Mouse (Mus musculus): ENCODE results near the gene Hsd17b11.

DNA sequence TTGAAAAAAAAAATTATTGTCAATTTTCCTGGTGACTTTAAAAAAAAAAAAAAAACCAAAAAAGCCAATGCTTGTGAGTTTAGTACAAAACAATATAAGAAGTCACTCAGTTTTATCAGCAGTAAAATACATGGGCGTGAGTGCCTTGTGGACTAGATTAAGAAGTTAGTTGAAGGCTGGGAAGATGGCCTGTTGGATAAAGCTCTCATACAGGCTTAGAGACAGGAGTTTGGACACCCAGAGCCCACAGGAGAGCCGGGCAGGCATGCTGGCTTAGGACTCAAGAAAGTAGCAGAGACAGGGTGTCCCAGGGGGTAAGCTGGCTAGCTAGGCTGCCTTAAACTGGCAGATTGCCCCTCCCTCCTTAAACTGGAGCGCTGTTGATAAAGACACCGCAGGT lies 33.2 kb upstream of the Hsd17b11 start:
- TF ChIP-seq CTCF (IDR thresholded peaks at IDR 0.05; ENCODE audit: low read depth) (no peak), EP300 (IDR thresholded peaks at IDR 0.05; ENCODE audit: low read depth) (peak; percentile 90)

Data from liver, postnatal 0 days (tissue).